Mouse (Mus musculus) brain, embryonic 14.5 days (tissue): ENCODE results near the gene Fam90a1b. TPM values are rescaled to one million over a fixed set of nuclear protein-coding genes. Genes with fewer than 3 reads are reported as not detected.
"Not testable (repeated sequence)": the region's sequence is repeated elsewhere in the genome, so short reads cannot be mapped to it uniquely, and the experiment has no call there.

Experiments
- DNase-seq: peaks from one replicate; pipeline ENCODE4 v3.0.0-alpha.2; 2011; ENCODE audit warnings: low read depth
- CTCF ChIP-seq: fragments of 200-500 bp; IDR thresholded peaks from 2 replicates; pipeline ENCODE4 v1.5.1; 2012; ENCODE audit warnings: inconsistent platforms, mild to moderate bottlenecking, moderate library complexity, borderline replicate concordance; ENCODE audit not compliant: insufficient read depth, insufficient read length; ENCODE audit errors: extremely low read depth
- POLR2A ChIP-seq: fragments of 200-500 bp; IDR thresholded peaks from 2 replicates; pipeline ENCODE4 v1.6.1; 2012; ENCODE audit warnings: mild to moderate bottlenecking, inconsistent platforms, borderline replicate concordance; ENCODE audit not compliant: poor library complexity, insufficient read depth, insufficient read length, severe bottlenecking; ENCODE audit errors: extremely low read depth
- polyA plus RNA-seq: library from polyadenylated mRNA; depleted of rRNA; stranded (reverse); fragments of >200 nt; gene quantifications from 2 replicates; pipeline ENCODE4 v1.2.3, GENCODE M21; 2012; rRNA removed

The Fam90a1b gene
- polyA plus RNA-seq, result 0.15 and 0.35 TPM in 2 replicates

DNA sequence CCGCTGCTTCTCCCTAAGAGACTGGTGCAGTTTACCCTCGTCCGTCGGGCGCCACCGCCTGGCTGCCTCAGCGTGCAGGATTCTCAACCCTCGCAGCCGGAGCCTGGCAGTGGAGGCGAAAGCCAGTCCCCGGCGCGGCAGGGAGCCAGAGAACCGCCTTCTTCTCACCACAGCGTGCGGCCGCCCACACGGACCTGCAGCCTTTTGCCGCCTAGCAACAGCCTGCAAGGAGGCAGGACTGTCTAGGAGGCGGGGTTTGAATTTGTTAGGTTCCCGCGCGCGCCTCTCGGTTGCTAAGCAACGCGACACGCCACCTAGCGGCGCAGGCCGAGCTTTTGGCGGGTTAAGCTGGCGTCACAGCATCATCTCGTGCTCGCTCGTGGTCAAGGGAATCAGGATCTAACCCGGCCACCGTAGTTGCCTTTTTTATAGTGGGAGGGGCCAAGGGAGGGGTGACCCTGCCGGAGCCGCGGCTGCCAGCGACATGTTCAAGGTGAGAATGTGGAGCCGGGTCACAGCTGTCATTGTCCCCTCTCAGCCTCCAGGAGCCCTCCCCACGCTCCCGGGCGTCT, at the start of gene Fam90a1b, which contains the start of gene Apoo:
Gene Fam90a1b (minus strand): TSS at position 108 of the 572 bp plus-strand sequence.
Gene Apoo (plus strand): TSS at position 448 of the 572 bp plus-strand sequence.
- TF ChIP-seq CTCF (peak; percentile 76), POLR2A (peak; percentile 47; the same call in 1 of the 2 replicates)
- peak; percentile 99 for DNase-seq

GRCm38 (mm10) chrX:94408975-94409374, 42.4 kb upstream of the Fam90a1b start:
- DNase-seq, result no peak
- TF ChIP-seq CTCF (no peak), POLR2A (no peak)

GRCm38 (mm10) chrX:94378734-94379133, 12.2 kb upstream of the Fam90a1b start:
- peak; percentile 32 for DNase-seq
- TF ChIP-seq CTCF, result no peak
- TF ChIP-seq POLR2A, result no peak

DNA sequence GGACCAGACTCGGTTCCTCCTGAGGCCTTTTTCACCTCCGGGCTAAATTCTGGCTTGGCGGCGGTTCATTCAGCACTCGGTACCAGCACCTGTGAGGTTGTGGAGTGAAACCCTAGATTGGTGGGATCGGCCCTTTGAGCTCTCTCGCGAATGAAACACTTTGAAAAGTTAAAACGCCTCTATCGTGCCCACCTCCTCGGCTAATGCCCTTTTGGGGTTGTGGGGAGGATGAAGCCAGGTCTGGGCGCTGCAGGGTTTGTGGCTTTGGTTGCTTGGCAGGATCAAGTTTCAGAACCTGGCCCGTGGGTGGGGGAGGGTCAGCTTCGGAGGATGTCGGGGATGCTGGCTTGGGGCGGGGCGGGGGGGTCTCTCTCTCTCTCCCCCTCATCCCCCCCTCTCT, 671 bp upstream of the Fam90a1b start:
- peak; percentile 48 for DNase-seq
- TF ChIP-seq POLR2A, result no peak
- TF ChIP-seq CTCF, result no peak

GRCm38 (mm10) chrX:94366029-94366428, 548 bp downstream of the Fam90a1b start:
- peak; percentile 27 for DNase-seq
- no peak for TF ChIP-seq CTCF
- TF ChIP-seq POLR2A, result no peak

DNA sequence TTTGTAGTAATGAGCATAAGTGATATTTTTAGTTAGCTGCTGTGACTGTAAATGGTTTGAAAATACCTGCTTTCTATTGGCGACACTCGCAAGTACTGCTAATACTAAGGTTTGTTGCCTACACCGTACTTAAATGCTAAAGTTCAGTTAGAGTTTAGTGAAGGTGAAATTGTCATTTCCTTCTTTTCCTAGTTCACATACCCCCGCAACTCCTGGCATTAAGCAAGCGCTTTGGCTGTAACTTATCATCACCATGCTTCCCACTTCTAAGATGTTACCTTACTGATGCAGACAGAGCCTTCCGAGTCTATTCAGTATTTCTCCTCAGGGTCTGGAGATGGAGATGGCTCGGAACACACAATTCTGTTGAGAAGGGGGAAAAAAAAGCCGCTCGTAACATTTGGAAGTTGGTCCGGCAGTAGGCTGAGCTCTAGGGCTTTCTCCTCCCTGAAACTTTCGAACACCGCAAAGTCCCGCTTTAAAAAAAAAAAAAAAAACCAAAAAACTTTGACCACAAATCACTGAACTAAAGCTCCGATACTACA, 1.1 kb downstream of the Fam90a1b start:
- TF ChIP-seq CTCF (no peak), POLR2A (no peak)
- DNase-seq, result peak; percentile 20

DNA sequence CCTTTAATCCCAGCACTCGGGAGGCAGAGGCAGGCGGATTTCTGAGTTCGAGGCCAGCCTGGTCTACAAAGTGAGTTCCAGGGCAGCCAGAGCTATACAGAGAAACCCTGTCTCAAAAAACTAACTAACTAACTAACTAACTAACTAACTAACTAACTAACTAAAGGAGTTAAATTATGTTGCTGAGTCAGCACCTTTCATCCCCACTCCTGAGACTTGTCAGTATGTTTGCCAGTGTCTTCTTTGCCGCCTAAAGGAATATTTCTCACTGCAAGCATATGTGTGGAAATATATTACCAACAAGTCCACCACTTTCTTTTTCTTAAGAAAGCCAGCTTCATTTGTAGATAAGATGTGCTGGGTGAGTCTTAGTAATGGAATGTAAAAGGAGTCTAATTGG, 22.9 kb downstream of the Fam90a1b start:
- DNase-seq, result not testable (repeated sequence)

DNA sequence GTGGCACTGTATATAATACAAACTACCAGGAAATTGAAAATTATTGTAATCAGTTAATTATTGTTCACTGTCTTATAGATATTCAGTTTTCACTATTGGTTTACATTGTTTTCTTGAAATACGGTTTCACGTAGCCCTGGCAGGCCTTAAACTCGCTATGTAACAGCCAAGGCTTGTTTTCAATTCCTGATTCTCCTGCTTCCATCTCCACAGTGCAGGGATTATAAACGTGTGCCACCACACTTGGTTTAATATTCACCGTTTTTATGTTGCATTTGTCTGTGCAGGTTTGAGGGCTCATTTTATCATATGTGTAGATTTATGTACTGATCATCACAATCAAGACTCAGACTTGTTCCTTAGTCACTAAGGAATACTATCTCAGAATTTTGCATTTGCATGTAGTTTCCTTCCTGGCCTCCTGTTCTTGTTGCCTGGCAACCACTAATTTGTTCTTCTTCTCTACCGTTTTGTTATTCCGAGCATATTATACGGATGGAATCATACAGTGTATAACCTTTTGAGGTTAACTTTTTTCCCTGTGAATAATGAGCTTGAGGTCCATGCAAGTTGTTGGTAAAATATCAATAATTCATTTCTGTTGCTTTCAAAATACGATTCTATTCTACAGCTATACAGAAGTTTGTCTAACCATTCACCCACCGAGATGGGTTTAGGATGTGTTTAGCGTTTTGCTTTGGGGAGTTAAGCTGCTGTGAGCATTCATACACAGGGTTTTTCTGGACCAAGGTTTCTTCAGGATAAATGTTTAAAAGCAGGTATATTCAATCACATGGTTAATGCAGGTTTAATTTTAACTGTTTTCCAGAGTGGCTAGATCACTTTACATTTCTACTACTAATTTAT, 45.3 kb downstream of the Fam90a1b start:
- peak; percentile 59 for DNase-seq
- no peak for TF ChIP-seq POLR2A
- TF ChIP-seq CTCF, result no peak

Other genes with a start within 250 kb of the Fam90a1b start
- gene Zfx, start 243.1 kb downstream of the Fam90a1b start, polyA plus RNA-seq, result 13.1 and 16.4 TPM in 2 replicates
- 118 and 141 TPM in 2 replicates for gene Eif2s3x, start 153.9 kb downstream of the Fam90a1b start, polyA plus RNA-seq
- 5.7 and 6.3 TPM in 2 replicates for gene Klhl15, start 132.2 kb downstream of the Fam90a1b start, polyA plus RNA-seq
- gene Apoo, start 340 bp upstream of the Fam90a1b start, polyA plus RNA-seq, result 32.0 and 34.2 TPM in 2 replicates
- 986 and 1,050 TPM in 2 replicates for gene Maged1, start 175.4 kb upstream of the Fam90a1b start, polyA plus RNA-seq